Mouse (Mus musculus) lung, postnatal 4 days (tissue): ENCODE results near the gene Slc22a5.
A peak's percentile ranks its signal among the peaks of the same experiment; 100 is the strongest.
"Not testable (repeated sequence)": the region's sequence is repeated elsewhere in the genome, so short reads cannot be mapped to it uniquely, and the experiment has no call there.

ENCODE experiments used
- DNase-seq, 2 experiments: peaks; one replicate each; pipeline ENCODE4 v3.0.0; 2021

The Slc22a5 gene

GRCm38 (mm10) chr11:53891505-53892451 is at the start of gene Slc22a5:
Gene Slc22a5 (minus strand): TSS chr11:53891660.
- peak; percentile 99 for DNase-seq

GRCm38 (mm10) chr11:53931944-53932318 is 40.5 kb upstream of the Slc22a5 start:
- not testable (repeated sequence) for DNase-seq

- DNase-seq: peak; percentile 50 to 71
Measured at GRCm38 (mm10) chr11:53931091-53931943, 39.9 kb upstream of the Slc22a5 start.

- DNase-seq: no peak
Measured at GRCm38 (mm10) chr11:53929741-53930140, 38.3 kb upstream of the Slc22a5 start.

- DNase-seq: no peak
Measured at GRCm38 (mm10) chr11:53928585-53928984, 37.1 kb upstream of the Slc22a5 start.

GRCm38 (mm10) chr11:53926303-53926702 is 34.8 kb upstream of the Slc22a5 start:
- no peak for DNase-seq

GRCm38 (mm10) chr11:53918851-53919250 is 27.4 kb upstream of the Slc22a5 start:
- DNase-seq: no peak

- DNase-seq: no peak
Measured at GRCm38 (mm10) chr11:53911011-53911410, 19.6 kb upstream of the Slc22a5 start.

- no peak for DNase-seq
Measured at GRCm38 (mm10) chr11:53908686-53909085, 17.2 kb upstream of the Slc22a5 start.

- DNase-seq: no peak
Measured at GRCm38 (mm10) chr11:53904534-53904925, 13.1 kb upstream of the Slc22a5 start.

- peak; percentile 64 to 84 for DNase-seq
Measured at GRCm38 (mm10) chr11:53903781-53904533, 12.5 kb upstream of the Slc22a5 start.

GRCm38 (mm10) chr11:53902741-53903140 is 11.3 kb upstream of the Slc22a5 start:
- no peak for DNase-seq

- DNase-seq: no peak
Measured at GRCm38 (mm10) chr11:53900991-53901390, 9.5 kb upstream of the Slc22a5 start.

GRCm38 (mm10) chr11:53899981-53900380 is 8.5 kb upstream of the Slc22a5 start:
- no peak for DNase-seq

- no peak for DNase-seq
Measured at GRCm38 (mm10) chr11:53899004-53899403, 7.5 kb upstream of the Slc22a5 start.

GRCm38 (mm10) chr11:53896935-53897334 is 5.5 kb upstream of the Slc22a5 start:
- DNase-seq: no peak

- no peak for DNase-seq
Measured at GRCm38 (mm10) chr11:53893451-53893850, 2.0 kb upstream of the Slc22a5 start.

GRCm38 (mm10) chr11:53892716-53893416 is 1.4 kb upstream of the Slc22a5 start:
- DNase-seq: peak; percentile 26 to 37

GRCm38 (mm10) chr11:53890906-53891504 is 455 bp downstream of the Slc22a5 start:
- no peak for DNase-seq

GRCm38 (mm10) chr11:53890225-53890624 is 1.2 kb downstream of the Slc22a5 start:
- no peak for DNase-seq

GRCm38 (mm10) chr11:53889091-53889645 is 2.3 kb downstream of the Slc22a5 start:
- no peak for DNase-seq
